Mouse (Mus musculus): ENCODE results near the gene Slc44a5.

DNA sequence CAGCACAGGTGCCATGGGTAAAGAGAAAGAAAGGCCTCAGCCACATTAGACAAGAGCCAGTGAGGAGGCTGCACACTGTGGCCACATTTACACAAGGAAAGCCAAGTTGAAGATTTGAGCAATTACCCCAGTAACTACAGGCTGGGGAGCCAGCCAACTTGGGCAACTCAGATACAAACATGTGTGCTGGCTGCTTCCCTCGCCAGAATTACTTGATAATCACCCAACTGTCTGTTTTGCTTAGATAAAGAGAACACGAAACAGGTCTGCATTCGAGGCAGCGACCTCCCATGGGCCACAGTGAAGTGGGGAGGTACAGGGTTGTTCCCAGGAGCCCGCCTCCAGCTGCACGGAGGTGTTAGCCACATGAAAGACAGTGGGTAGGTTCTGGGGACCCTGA lies 324.3 kb downstream of the Slc44a5 start:
- TF ChIP-seq POLR2A (IDR thresholded peaks at IDR 0.05; ENCODE audit: borderline replicate concordance, extremely low read depth, low read depth, low read length) (no peak), CTCF (IDR thresholded peaks at IDR 0.05; ENCODE audit: insufficient read depth, low read length) (no peak)
